Mouse (Mus musculus) erythroblast, embryonic 14.5 days (primary cell): ENCODE data around the gene Rbm48. TPM values are rescaled to one million over a fixed set of nuclear protein-coding genes. Genes with fewer than 3 reads are reported as not detected.

Source experiments
- H3K27me3 ChIP-seq: 2 replicates; pipeline ENCODE4 v1.6.1; 2012; ENCODE audit warnings: inconsistent platforms; ENCODE audit not compliant: control insufficient read depth
- H3K36me3 ChIP-seq: 2 replicates; pipeline ENCODE4 v1.6.1; 2012; ENCODE audit warnings: mild to moderate bottlenecking, inconsistent platforms; ENCODE audit not compliant: control insufficient read depth
- H3K4me1 ChIP-seq: 2 replicates; pipeline ENCODE4 v1.6.1; 2012; ENCODE audit warnings: inconsistent platforms; ENCODE audit not compliant: control insufficient read depth
- H3K4me3 ChIP-seq: replicated peaks from 2 replicates; pipeline ENCODE3; 2012; ENCODE audit warnings: moderate library complexity, mild to moderate bottlenecking, inconsistent platforms
- H3K9me3 ChIP-seq: 2 replicates; pipeline ENCODE4 v1.6.1; 2012; ENCODE audit warnings: low read length, inconsistent platforms, mixed read lengths; ENCODE audit not compliant: control insufficient read depth
- GATA1 ChIP-seq: IDR thresholded peaks from 2 replicates; pipeline ENCODE4 v1.6.1; 2012; ENCODE audit warnings: low read length, inconsistent platforms, mixed read lengths
- TAL1 ChIP-seq: IDR thresholded peaks from 3 replicates; pipeline ENCODE4 v1.6.1; 2012; ENCODE audit warnings: low read length, inconsistent platforms, mixed read lengths
- polyA plus RNA-seq: library from polyadenylated mRNA; stranded (reverse); fragments of >175 nt; gene quantifications from 2 replicates; pipeline ENCODE4 v1.2.3, GENCODE M21; 2012

The Rbm48 gene
- polyA plus RNA-seq, 1 experiment = 0.25 TPM

DNA sequence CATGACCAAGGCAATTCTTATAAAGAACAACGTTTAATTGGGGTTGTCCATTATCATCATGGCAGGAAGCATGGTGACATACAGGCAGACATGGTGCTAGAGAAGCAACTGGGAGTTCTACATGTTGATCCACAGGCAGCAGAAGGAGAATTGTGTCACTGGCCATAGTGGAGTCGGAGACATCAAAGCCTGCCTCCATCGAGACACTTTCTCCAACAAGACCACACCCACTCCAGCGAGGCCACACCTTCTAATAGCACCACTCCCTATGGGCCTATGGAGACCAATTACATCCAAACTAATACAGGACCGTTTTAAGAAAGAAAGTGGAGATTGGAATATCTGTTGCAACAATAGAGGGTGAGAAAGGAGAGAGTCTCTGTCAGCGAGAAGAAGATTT is 54.5 kb downstream of the Rbm48 start:
- no peaks in the 10 kb centered on the region for H3K27me3 ChIP-seq
- H3K4me1 ChIP-seq = peaks cover 37% of the 10 kb centered on the region
- no peak for TF ChIP-seq GATA1
- TF ChIP-seq TAL1 = no peak
- H3K36me3 ChIP-seq = peaks cover 11% of the 10 kb centered on the region
- no peaks in the 10 kb centered on the region for H3K9me3 ChIP-seq
- H3K4me3 ChIP-seq = no peak overlapping the region

DNA sequence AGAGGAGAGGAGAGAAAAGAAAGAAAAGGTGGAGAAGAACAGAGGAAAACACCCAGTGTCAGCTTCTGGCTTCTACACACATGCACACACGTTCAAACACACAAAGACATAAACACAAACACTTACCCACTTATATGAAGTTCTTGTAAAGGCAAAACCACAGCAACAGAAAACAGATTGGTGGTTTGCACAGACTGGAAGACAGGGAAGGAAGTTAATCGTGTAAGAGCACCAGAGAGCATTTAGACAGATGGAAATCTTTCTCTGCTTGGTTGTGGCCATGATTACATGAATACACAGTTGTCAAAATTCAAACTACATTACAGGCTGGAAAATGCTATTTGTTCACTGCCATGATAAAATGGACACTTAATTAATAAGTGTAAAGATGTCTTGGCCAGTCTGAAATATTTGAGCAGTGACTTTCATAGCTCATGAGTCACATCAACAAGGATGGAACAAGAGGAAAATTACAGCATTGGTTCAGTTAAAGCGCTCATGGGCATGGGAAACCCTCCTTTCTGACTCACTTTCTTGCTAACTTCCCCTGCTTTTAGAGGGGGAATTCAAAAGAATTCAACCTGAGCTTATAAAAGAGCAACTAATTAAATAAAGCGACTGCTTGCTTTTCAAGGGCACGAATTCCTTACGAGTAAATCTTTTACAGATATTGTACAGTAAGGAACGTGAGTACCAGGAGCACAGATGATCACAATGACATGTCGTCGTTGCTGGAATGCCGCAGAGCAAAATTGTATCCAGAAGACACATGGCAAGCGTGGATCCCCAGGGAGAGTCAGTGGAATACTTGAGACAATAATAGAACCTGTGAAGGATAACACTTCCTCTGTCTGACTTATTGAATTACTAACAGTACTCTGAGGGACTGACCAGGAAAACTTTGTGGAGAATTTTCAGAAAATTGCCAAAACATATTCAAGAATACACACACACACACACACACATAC is 57.6 kb downstream of the Rbm48 start:
- H3K4me3 ChIP-seq = no peak overlapping the region
- no peaks in the 10 kb centered on the region for H3K36me3 ChIP-seq
- no peaks in the 10 kb centered on the region for H3K27me3 ChIP-seq
- peaks cover 18% of the 10 kb centered on the region for H3K4me1 ChIP-seq
- no peak for TF ChIP-seq GATA1
- TF ChIP-seq TAL1 = no peak
- H3K9me3 ChIP-seq = no peaks in the 10 kb centered on the region

DNA sequence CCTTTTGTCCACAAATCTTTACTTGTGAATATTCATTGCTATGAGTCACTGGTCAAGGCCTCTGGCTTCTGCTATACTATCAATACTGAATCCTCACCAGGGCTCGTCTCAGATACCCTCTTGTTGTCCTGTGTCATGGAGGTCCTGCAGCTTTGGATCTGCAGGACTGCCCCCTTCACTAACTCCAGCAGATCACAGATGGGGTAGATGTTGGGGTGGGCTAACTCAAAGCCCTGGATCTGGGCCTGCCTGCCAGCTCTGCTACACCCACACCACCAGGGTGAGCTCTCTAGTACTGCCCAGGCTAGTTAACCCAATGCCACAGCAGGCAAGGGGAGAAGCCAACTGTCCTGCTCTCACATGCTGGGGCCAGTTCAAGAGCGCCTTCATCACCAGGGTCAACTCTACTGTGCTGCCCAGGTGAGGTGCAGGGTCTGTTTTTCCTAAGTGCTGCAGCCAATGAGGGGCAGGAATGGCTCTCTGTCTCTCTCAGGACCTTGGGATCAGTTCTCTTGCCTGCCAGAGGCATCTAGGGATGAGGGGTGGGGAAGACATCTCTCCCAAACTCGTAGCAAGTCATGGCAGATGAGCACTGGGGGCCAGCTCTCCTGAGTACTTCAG is 59.7 kb downstream of the Rbm48 start:
- Histone ChIP-seq H3K36me3 (no peaks in the 10 kb centered on the region), H3K9me3 (no peaks in the 10 kb centered on the region), H3K27me3 (no peaks in the 10 kb centered on the region), H3K4me3 (no peak overlapping the region), H3K4me1 (peaks cover 1% of the 10 kb centered on the region)
- TF ChIP-seq TAL1 = no peak
- TF ChIP-seq GATA1 = no peak

Other genes starting within 250 kb of the Rbm48 start
- gene Fam133b, start 52.8 kb downstream of the Rbm48 start, polyA plus RNA-seq = 2.2 and 2.6 TPM in 2 replicates
- gene 1700109H08Rik, start 25.0 kb downstream of the Rbm48 start, polyA plus RNA-seq = 0.02 and 0.08 TPM in 2 replicates
- 0.03 and 0.21 TPM in 2 replicates for gene Pex1, start 519 bp downstream of the Rbm48 start, polyA plus RNA-seq
- gene Tmbim7, start 54.6 kb upstream of the Rbm48 start, polyA plus RNA-seq = not detected in 2 replicates
- 3.5 and 3.9 TPM in 2 replicates for gene Gatad1, start 60.6 kb upstream of the Rbm48 start, polyA plus RNA-seq
- 0.21 and 0.35 TPM in 2 replicates for gene Ankib1, start 206.3 kb upstream of the Rbm48 start, polyA plus RNA-seq
- 0.38 and 0.61 TPM in 2 replicates for gene Krit1, start 206.6 kb upstream of the Rbm48 start, polyA plus RNA-seq
- gene Lrrd1, start 248.6 kb upstream of the Rbm48 start, polyA plus RNA-seq = 0.02 TPM in 1 of 2 replicates, not detected in the other